Mouse (Mus musculus) stomach, embryonic 16.5 days (tissue): ENCODE measurements around the gene Coa6. TPM values are rescaled to one million over a fixed set of nuclear protein-coding genes. Genes with fewer than 3 reads are reported as not detected.

Experiments
- polyA plus RNA-seq: library from polyadenylated mRNA; unstranded; fragments of >200 nt; fragmentation: Nextera tagmentation; extraction: Ambion mirVana; gene quantifications from 2 replicates; pipeline ENCODE4 v1.2.1, GENCODE M21; 2015

Gene Coa6
- polyA plus RNA-seq, 1 experiment from 2014 or later: 56.7 TPM

Other genes with a start within 250 kb of the Coa6 start
- gene Slc35f3, start 124.0 kb upstream of the Coa6 start, polyA plus RNA-seq: 0.91 and 0.98 TPM in 2 replicates
- gene Tarbp1, start 52.5 kb downstream of the Coa6 start, polyA plus RNA-seq: 1.6 and 2.2 TPM in 2 replicates
- 9.9 and 10.8 TPM in 2 replicates for gene Irf2bp2, start 171.5 kb downstream of the Coa6 start, polyA plus RNA-seq